Mouse (Mus musculus): Measurements from ENCODE around the gene Ankrd17. TPM values are rescaled to one million over a fixed set of nuclear protein-coding genes. Genes with fewer than 3 reads are reported as not detected.

Gene Ankrd17
- polyA plus RNA-seq, 1 experiment from 2014 or later: 21.6 TPM

- no peaks in the 10 kb centered on the region for H3K4me1 ChIP-seq
- H3K27ac ChIP-seq: no peak overlapping the region
- no peak overlapping the region for H3K4me2 ChIP-seq
- 88% methylated on average over 8 of the region's 8 CpGs for WGBS
- ATAC-seq (ENCODE audit: borderline replicate concordance, extremely low read depth, low FRiP score, low TSS enrichment): no peak
- H3K9me3 ChIP-seq: no peaks in the 10 kb centered on the region
- H3K9ac ChIP-seq: no peak overlapping the region
- no peak overlapping the region for H3K4me3 ChIP-seq
- peaks cover 80% of the 10 kb centered on the region for H3K36me3 ChIP-seq
- no peaks in the 10 kb centered on the region for H3K27me3 ChIP-seq
Observed at GRCm38 (mm10) chr5:90235217-90235616, 131.2 kb downstream of the Ankrd17 start.

DNA sequence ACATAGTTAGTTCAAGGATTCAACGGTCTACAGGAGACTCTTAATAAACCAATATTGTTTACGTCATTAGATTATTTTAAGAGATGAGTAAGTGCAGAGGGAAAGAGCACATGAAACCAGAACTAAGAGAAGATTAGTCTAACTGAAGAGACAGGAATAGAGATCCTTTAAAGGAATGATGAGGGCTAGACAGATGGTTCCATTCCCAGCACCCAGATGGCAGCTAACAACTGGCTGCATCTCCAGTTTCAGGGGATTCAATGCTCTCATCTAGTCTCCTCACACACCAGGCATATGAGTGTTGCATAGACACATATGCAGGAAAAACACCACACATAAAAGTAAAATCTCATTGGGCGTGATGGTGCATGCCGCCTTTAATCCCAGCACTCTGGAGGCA lies 133.1 kb downstream of the Ankrd17 start:
- peaks cover 85% of the 10 kb centered on the region for H3K36me3 ChIP-seq
- H3K4me1 ChIP-seq: no peaks in the 10 kb centered on the region
- no peak overlapping the region for H3K27ac ChIP-seq
- 94% methylated on average over 4 of the region's 4 CpGs for WGBS
- H3K4me2 ChIP-seq: no peak overlapping the region
- no peaks in the 10 kb centered on the region for H3K27me3 ChIP-seq
- H3K9ac ChIP-seq: no peak overlapping the region
- no peak for ATAC-seq (ENCODE audit: borderline replicate concordance, extremely low read depth, low FRiP score, low TSS enrichment)
- no peak overlapping the region for H3K4me3 ChIP-seq
- no peaks in the 10 kb centered on the region for H3K9me3 ChIP-seq

GRCm38 (mm10) chr5:90229760-90230159 lies 136.6 kb downstream of the Ankrd17 start:
- H3K27me3 ChIP-seq: no peaks in the 10 kb centered on the region
- WGBS: 85% methylated on average over 2 of the region's 2 CpGs
- H3K4me3 ChIP-seq: no peak overlapping the region
- ATAC-seq (ENCODE audit: borderline replicate concordance, extremely low read depth, low FRiP score, low TSS enrichment): no peak
- H3K27ac ChIP-seq: no peak overlapping the region
- peaks cover 71% of the 10 kb centered on the region for H3K36me3 ChIP-seq
- H3K9me3 ChIP-seq: no peaks in the 10 kb centered on the region
- no peak overlapping the region for H3K9ac ChIP-seq
- no peaks in the 10 kb centered on the region for H3K4me1 ChIP-seq
- H3K4me2 ChIP-seq: no peak overlapping the region

- Histone ChIP-seq H3K36me3 (peaks cover 50% of the 10 kb centered on the region), H3K4me3 (no peak overlapping the region), H3K27me3 (no peaks in the 10 kb centered on the region), H3K9ac (no peak overlapping the region), H3K4me1 (peaks cover 7% of the 10 kb centered on the region; the same call in 1 of the 2 replicates), H3K27ac (no peak overlapping the region), H3K4me2 (no peak overlapping the region), H3K9me3 (no peaks in the 10 kb centered on the region)
- 96% methylated on average over 3 of the region's 3 CpGs for WGBS
- ATAC-seq (ENCODE audit: borderline replicate concordance, extremely low read depth, low FRiP score, low TSS enrichment): no peak
Observed at GRCm38 (mm10) chr5:90226696-90227095, 139.7 kb downstream of the Ankrd17 start.

GRCm38 (mm10) chr5:90224730-90225129 lies 141.6 kb downstream of the Ankrd17 start:
- peak overlapping the region; percentile 86; the same call in 1 of the 2 replicates for H3K27ac ChIP-seq
- ATAC-seq (ENCODE audit: borderline replicate concordance, extremely low read depth, low FRiP score, low TSS enrichment): no peak
- H3K4me3 ChIP-seq: peak overlapping the region; percentile 72
- no peak overlapping the region for H3K9ac ChIP-seq
- H3K27me3 ChIP-seq: no peaks in the 10 kb centered on the region
- peaks cover 38% of the 10 kb centered on the region for H3K36me3 ChIP-seq
- H3K4me1 ChIP-seq: peaks cover 7% of the 10 kb centered on the region; the same call in 1 of the 2 replicates
- 82% methylated on average over 5 of the region's 5 CpGs for WGBS
- H3K9me3 ChIP-seq: no peaks in the 10 kb centered on the region
- H3K4me2 ChIP-seq: peak overlapping the region; percentile 56; the same call in 1 of the 2 replicates

DNA sequence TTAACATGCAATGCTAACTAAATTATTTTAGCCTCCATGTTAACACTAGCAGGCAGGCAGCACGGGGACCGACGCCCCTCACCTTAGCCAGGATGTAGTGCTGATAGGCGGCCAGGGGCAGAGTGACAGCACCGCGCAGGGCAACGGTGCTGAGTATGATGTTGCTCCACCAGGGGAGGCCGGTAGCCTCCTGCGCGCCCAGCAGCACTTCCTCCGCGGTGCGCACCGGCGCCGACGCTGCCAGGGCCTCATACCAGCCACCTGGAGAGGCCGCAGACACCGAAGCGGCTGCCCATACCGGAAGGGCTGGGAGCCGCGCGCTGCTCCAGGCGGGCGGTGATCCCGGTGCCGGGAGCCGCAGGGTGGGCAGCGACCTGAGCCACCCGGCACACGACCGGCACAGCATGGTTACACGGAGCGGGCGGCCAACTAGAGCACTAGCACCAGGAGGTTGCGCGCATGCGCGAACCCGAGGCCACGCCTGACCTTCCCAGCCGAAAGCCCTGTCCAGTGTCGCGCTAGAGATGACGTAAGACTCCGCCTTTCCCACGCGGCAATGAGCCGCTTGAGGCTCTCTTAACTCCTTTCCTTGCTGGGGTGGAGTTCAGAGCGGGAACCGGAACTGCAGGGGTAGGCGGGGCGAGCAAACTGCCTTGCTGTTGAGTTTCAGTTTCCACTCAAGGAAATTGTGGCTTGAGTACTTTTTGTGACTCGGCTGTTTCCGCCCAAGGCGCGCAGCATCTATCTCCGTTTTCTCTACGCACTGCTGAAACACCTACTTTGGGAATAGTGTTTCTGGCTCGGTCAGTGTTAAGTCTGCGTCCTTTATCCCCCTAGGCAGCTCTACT lies 142.6 kb downstream of the Ankrd17 start, which contains the start of gene Cox18:
Cox18 (minus strand) TSS at position 468 of the 848 bp plus-strand sequence.
- under 1% methylated on average over 62 of the region's 62 CpGs for WGBS
- Histone ChIP-seq H3K9me3 (no peaks in the 10 kb centered on the region), H3K27ac (peak within 1 kb of the TSS; percentile 86), H3K9ac (peak within 1 kb of the TSS; percentile 69), H3K4me2 (peak within 1 kb of the TSS; percentile 67), H3K36me3 (peaks cover 31% of the 10 kb centered on the region), H3K4me3 (peak within 1 kb of the TSS; percentile 72), H3K4me1 (peaks cover 7% of the 10 kb centered on the region; the same call in 1 of the 2 replicates), H3K27me3 (no peaks in the 10 kb centered on the region)
- peak; percentile 98 for ATAC-seq (ENCODE audit: borderline replicate concordance, extremely low read depth, low FRiP score, low TSS enrichment)

DNA sequence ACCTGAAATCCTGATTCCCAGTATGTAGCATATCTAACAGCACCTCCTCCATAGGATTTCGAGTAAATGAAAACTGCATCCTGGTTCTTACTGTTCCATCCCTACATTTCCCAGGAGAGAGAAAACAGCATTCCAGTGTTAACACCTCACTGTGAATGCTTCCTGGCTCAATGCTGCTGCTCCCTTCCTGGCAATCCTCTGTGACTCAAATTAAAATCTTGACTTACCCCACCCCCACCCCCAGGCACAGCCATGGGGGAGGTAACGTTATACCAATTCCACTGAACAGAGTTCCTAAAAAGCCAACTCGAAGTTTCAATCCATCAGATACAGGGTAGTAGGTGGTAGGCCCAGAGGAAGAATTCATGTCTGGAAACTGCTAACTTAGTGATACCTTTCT lies 143.4 kb downstream of the Ankrd17 start:
- H3K27ac ChIP-seq: no peak overlapping the region; the same call in 1 of the 2 replicates

GRCm38 (mm10) chr5:90217791-90218190 lies 148.6 kb downstream of the Ankrd17 start:
- H3K9ac ChIP-seq: no peak overlapping the region
- no peak overlapping the region for H3K27ac ChIP-seq
- WGBS: 90% methylated on average over 3 of the region's 3 CpGs
- H3K27me3 ChIP-seq: no peaks in the 10 kb centered on the region
- H3K36me3 ChIP-seq: peaks cover 36% of the 10 kb centered on the region
- peaks cover 2% of the 10 kb centered on the region; the same call in 1 of the 2 replicates for H3K4me1 ChIP-seq
- no peak overlapping the region for H3K4me2 ChIP-seq
- no peak for ATAC-seq (ENCODE audit: borderline replicate concordance, extremely low read depth, low FRiP score, low TSS enrichment)
- H3K4me3 ChIP-seq: no peak overlapping the region
- H3K9me3 ChIP-seq: no peaks in the 10 kb centered on the region

More for the DNA sequence above, 143.4 kb downstream of the Ankrd17 start:
- 29% methylated on average over 3 of the region's 3 CpGs for WGBS
- Histone ChIP-seq H3K4me2 (peak overlapping the region; percentile 67), H3K9me3 (no peaks in the 10 kb centered on the region), H3K27me3 (no peaks in the 10 kb centered on the region), H3K36me3 (peaks cover 31% of the 10 kb centered on the region), H3K4me1 (peaks cover 7% of the 10 kb centered on the region; the same call in 1 of the 2 replicates), H3K4me3 (peak overlapping the region; percentile 72), H3K9ac (peak overlapping the region; percentile 69)
- ATAC-seq (ENCODE audit: borderline replicate concordance, extremely low read depth, low FRiP score, low TSS enrichment): no peak

DNA sequence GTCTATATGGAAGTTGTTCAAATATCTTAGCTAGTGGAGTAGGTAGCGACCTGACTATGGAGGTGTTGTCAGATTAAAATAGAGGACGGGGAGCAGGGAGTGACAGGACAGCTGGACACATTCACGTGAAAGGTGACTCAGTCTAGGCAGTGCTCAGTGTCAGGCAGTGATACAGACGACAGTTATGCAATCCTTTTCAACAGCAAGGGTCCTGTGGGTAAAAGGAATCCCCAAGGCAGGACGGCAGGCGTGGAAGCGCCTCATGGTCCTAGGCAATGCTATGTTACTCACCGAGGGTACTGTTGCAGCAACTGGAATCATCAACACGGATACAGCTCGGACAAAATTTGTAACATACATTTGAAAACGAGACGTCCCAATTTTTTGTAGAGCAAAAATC lies 149.2 kb downstream of the Ankrd17 start:
- no peak for ATAC-seq (ENCODE audit: borderline replicate concordance, extremely low read depth, low FRiP score, low TSS enrichment)
- Histone ChIP-seq H3K9me3 (no peaks in the 10 kb centered on the region), H3K4me2 (no peak overlapping the region), H3K27ac (no peak overlapping the region), H3K27me3 (no peaks in the 10 kb centered on the region), H3K36me3 (peaks cover 36% of the 10 kb centered on the region), H3K4me1 (no peaks in the 10 kb centered on the region), H3K4me3 (no peak overlapping the region), H3K9ac (no peak overlapping the region)
- WGBS: 91% methylated on average over 12 of the region's 12 CpGs

- no peaks in the 10 kb centered on the region for H3K9me3 ChIP-seq
- H3K27ac ChIP-seq: no peak overlapping the region
- H3K36me3 ChIP-seq: peaks cover 24% of the 10 kb centered on the region
- H3K4me3 ChIP-seq: no peak overlapping the region
- 95% methylated on average over 12 of the region's 12 CpGs for WGBS
- no peak overlapping the region for H3K4me2 ChIP-seq
- no peak overlapping the region for H3K9ac ChIP-seq
- no peak for ATAC-seq (ENCODE audit: borderline replicate concordance, extremely low read depth, low FRiP score, low TSS enrichment)
- no peaks in the 10 kb centered on the region for H3K27me3 ChIP-seq
- no peaks in the 10 kb centered on the region for H3K4me1 ChIP-seq
Observed at GRCm38 (mm10) chr5:90213356-90213755, 153.0 kb downstream of the Ankrd17 start.

- no peak overlapping the region for H3K27ac ChIP-seq
- H3K9me3 ChIP-seq: no peaks in the 10 kb centered on the region
- H3K36me3 ChIP-seq: no peaks in the 10 kb centered on the region
- H3K4me1 ChIP-seq: no peaks in the 10 kb centered on the region
- ATAC-seq (ENCODE audit: borderline replicate concordance, extremely low read depth, low FRiP score, low TSS enrichment): no peak
- H3K4me2 ChIP-seq: no peak overlapping the region
- H3K27me3 ChIP-seq: no peaks in the 10 kb centered on the region
- 16% methylated on average over 5 of the region's 5 CpGs for WGBS
- no peak overlapping the region for H3K4me3 ChIP-seq
- no peak overlapping the region for H3K9ac ChIP-seq
Observed at GRCm38 (mm10) chr5:90203168-90203567, 163.2 kb downstream of the Ankrd17 start.

DNA sequence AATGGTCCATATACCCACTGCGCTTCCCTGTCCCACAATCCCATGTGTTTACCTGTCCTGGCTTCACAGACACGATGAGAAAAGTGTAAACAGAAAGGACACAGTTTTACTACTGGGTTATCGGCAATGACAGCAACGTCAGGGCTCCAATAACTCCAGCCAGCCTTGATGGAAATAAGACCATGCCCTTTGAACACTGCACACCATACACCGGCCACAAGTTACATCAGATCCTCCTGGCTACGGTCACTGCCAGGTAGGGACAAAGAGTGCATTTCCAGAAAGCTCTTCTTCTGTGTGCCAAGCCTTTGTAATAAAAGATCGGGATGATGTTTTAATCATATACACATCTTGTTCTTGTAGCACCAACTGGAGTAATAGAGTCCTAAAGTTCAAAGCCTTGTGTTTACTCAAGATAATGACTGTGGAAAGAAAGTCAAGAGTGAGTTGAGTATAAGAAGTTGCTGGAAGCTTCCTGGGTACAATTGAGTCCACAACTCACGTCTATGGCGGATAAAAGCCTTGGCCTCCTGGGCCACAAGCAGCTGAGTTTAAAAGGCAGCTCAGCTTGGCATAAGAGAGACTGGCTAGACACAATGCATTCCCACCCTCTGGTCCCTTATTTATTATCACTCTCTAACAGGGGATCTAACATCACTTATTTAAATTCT lies 163.8 kb downstream of the Ankrd17 start:
- 66% methylated on average over 9 of the region's 9 CpGs for WGBS
- Histone ChIP-seq H3K9me3 (no peaks in the 10 kb centered on the region), H3K27ac (no peak overlapping the region), H3K9ac (no peak overlapping the region), H3K36me3 (no peaks in the 10 kb centered on the region), H3K4me1 (no peaks in the 10 kb centered on the region), H3K4me2 (no peak overlapping the region), H3K4me3 (no peak overlapping the region), H3K27me3 (no peaks in the 10 kb centered on the region)
- no peak for ATAC-seq (ENCODE audit: borderline replicate concordance, extremely low read depth, low FRiP score, low TSS enrichment)
